Mouse (Mus musculus) gastrocnemius, adult 18-20 months (tissue): ENCODE data around the gene Dnaaf3. TPM values are rescaled to one million over a fixed set of nuclear protein-coding genes. Genes with fewer than 3 reads are reported as not detected.
"Not testable (repeated sequence)": the region's sequence is repeated elsewhere in the genome, so short reads cannot be mapped to it uniquely, and the experiment has no call there.

Source experiments
- DNase-seq: peaks from one replicate; pipeline ENCODE4 v3.0.0; 2021; ENCODE audit warnings: low spot score
- long read RNA-seq, 2 experiments: library from polyadenylated mRNA; stranded (forward); transcript quantifications; one replicate each; pipeline ENCODE4 v2.0.0; 2021
- total RNA-seq, 2 experiments: library from RNA; stranded (reverse); gene quantifications; 2 replicates each; pipeline ENCODE4 v1.2.3; 2021

Gene Dnaaf3
- total RNA-seq = not detected
- long read RNA-seq, experiment 1 = 0 reads
- long read RNA-seq, experiment 2 = 0 reads

- DNase-seq = peak; percentile 56
These were observed at the start of gene Dnaaf3 for GRCm38 (mm10) chr7:4532005-4532729. TSS of gene Dnaaf3 (minus strand) at chr7:4532453.

- DNase-seq = not testable (repeated sequence)
These were observed 49.2 kb upstream of the Dnaaf3 start for GRCm38 (mm10) chr7:4581481-4581880.

- DNase-seq = not testable (repeated sequence)
These were observed 40.1 kb upstream of the Dnaaf3 start for GRCm38 (mm10) chr7:4572361-4572760.

GRCm38 (mm10) chr7:4562660-4563059 is 30.4 kb upstream of the Dnaaf3 start:
- no peak for DNase-seq

GRCm38 (mm10) chr7:4557167-4557560 is 24.9 kb upstream of the Dnaaf3 start:
- no peak for DNase-seq

GRCm38 (mm10) chr7:4556256-4557166 is 24.3 kb upstream of the Dnaaf3 start:
- DNase-seq = peak; percentile 74

GRCm38 (mm10) chr7:4547221-4547641 is 15.0 kb upstream of the Dnaaf3 start, which contains the start of gene Syt5:
TSS of gene Syt5 (minus strand) at chr7:4547541.
- no peak for DNase-seq

GRCm38 (mm10) chr7:4546591-4547131 is 14.4 kb upstream of the Dnaaf3 start:
- no peak for DNase-seq

- DNase-seq = no peak
These were observed 13.8 kb upstream of the Dnaaf3 start for GRCm38 (mm10) chr7:4546050-4546449.

- no peak for DNase-seq
These were observed 9.8 kb upstream of the Dnaaf3 start for GRCm38 (mm10) chr7:4542013-4542412.

GRCm38 (mm10) chr7:4541344-4541743 is 9.1 kb upstream of the Dnaaf3 start:
- DNase-seq = no peak

GRCm38 (mm10) chr7:4539019-4539418 is 6.8 kb upstream of the Dnaaf3 start:
- no peak for DNase-seq

- no peak for DNase-seq
These were observed 4.9 kb upstream of the Dnaaf3 start for GRCm38 (mm10) chr7:4537181-4537580.

- DNase-seq = no peak
These were observed 4.1 kb upstream of the Dnaaf3 start for GRCm38 (mm10) chr7:4536369-4536768.

GRCm38 (mm10) chr7:4530166-4530565 is 2.1 kb downstream of the Dnaaf3 start:
- not testable (repeated sequence) for DNase-seq

- DNase-seq = no peak
These were observed 5.0 kb downstream of the Dnaaf3 start for GRCm38 (mm10) chr7:4527302-4527689.

GRCm38 (mm10) chr7:4526341-4527301 is 5.6 kb downstream of the Dnaaf3 start:
- DNase-seq = peak; percentile 64

GRCm38 (mm10) chr7:4524212-4524922 is 7.9 kb downstream of the Dnaaf3 start, which contains the start of gene Tnni3:
TSS of gene Tnni3 (minus strand) at chr7:4524229.
- peak; percentile 36 for DNase-seq

GRCm38 (mm10) chr7:4523205-4524130 is 8.8 kb downstream of the Dnaaf3 start:
- no peak for DNase-seq
